Mouse (Mus musculus) MEL (cell line): Measurements from ENCODE around the gene Rab8a. TPM values are rescaled to one million over a fixed set of nuclear protein-coding genes. Genes with fewer than 3 reads are reported as not detected.

Experiments used
- DNase-seq: peaks from one replicate; pipeline ENCODE4 v3.0.0; 2011; ENCODE audit warnings: low read depth, low spot score
- H3K27ac ChIP-seq: 2 replicates; pipeline ENCODE4 v1.5.1; 2012; ENCODE audit warnings: low read depth, mild to moderate bottlenecking, control low read depth, low read length, moderate library complexity; ENCODE audit not compliant: control insufficient read depth
- H3K27me3 ChIP-seq, 2 experiments: fragments of 150-350 bp in 1 of 2; sonication (generic) in 1 of 2; 2 replicates each; pipeline ENCODE4 v1.6.1; 2012; ENCODE audit warnings: low read length in 2 of 2, mild to moderate bottlenecking in 2 of 2, improper control_type of control experiment in 1 of 2, moderate library complexity in 1 of 2; ENCODE audit not compliant: insufficient read depth in 2 of 2, control insufficient read depth in 1 of 2
- H3K36me3 ChIP-seq, 2 experiments: 2 replicates each; pipeline ENCODE4 v1.6.1; 2012 to 2014; ENCODE audit warnings: low read length in 2 of 2, improper control_type of control experiment in 1 of 2, inconsistent platforms in 1 of 2, mild to moderate bottlenecking in 1 of 2; ENCODE audit not compliant: insufficient read depth in 2 of 2, control insufficient read depth in 1 of 2
- H3K4me1 ChIP-seq, 2 experiments: fragments of 150-350 bp in 1 of 2; sonication (generic) in 1 of 2; 2 replicates each; pipeline ENCODE4 v1.6.1; 2012; ENCODE audit warnings: low read length in 2 of 2, improper control_type of control experiment in 1 of 2, mild to moderate bottlenecking in 1 of 2; ENCODE audit not compliant: insufficient read depth in 2 of 2, control insufficient read depth in 1 of 2
- H3K4me3 ChIP-seq, 2 experiments: fragments of 150-350 bp in 1 of 2; sonication (generic) in 1 of 2; 2 replicates each; pipeline ENCODE4 v1.5.1; 2012; ENCODE audit warnings: low read depth in 2 of 2, low read length in 2 of 2, mild to moderate bottlenecking in 2 of 2, moderate library complexity in 2 of 2, control low read depth in 1 of 2, improper control_type of control experiment in 1 of 2; ENCODE audit not compliant: control insufficient read depth in 1 of 2, insufficient read depth in 1 of 2
- H3K79me2 ChIP-seq: 2 replicates; pipeline ENCODE4 v1.6.1; 2012; ENCODE audit warnings: mild to moderate bottlenecking, low read length, moderate library complexity; ENCODE audit not compliant: control insufficient read depth, poor library complexity, insufficient read depth
- H3K9ac ChIP-seq: 2 replicates; pipeline ENCODE4 v1.6.1; 2012; ENCODE audit warnings: low read depth, mild to moderate bottlenecking, control low read depth, low read length, moderate library complexity; ENCODE audit not compliant: control insufficient read depth, poor library complexity, severe bottlenecking
- H3K9me3 ChIP-seq: fragments of 150-350 bp; sonication (generic); replicated peaks from 2 replicates; pipeline ENCODE4 v1.6.1; 2012; ENCODE audit warnings: mild to moderate bottlenecking, low read length, improper control_type of control experiment, moderate library complexity; ENCODE audit not compliant: insufficient read depth
- BHLHE40 ChIP-seq: IDR thresholded peaks from 2 replicates; pipeline ENCODE4 v1.6.1; 2012; ENCODE audit warnings: low read depth, mild to moderate bottlenecking, inconsistent platforms, low read length, improper control_type of control experiment, borderline replicate concordance
- CHD1 ChIP-seq: IDR thresholded peaks from 2 replicates; pipeline ENCODE4 v1.6.1; 2012; ENCODE audit warnings: low read depth, mild to moderate bottlenecking, inconsistent platforms, low read length, improper control_type of control experiment
- CHD2 ChIP-seq: IDR thresholded peaks from 2 replicates; pipeline ENCODE4 v1.6.1; 2011; ENCODE audit warnings: low read length, improper control_type of control experiment
- CTCF ChIP-seq, 3 experiments: IDR thresholded peaks in 2 of 3; conservative IDR thresholded peaks in 1 of 3; 2 replicates each; pipeline ENCODE4 v1.5.1; 2011 to 2012; ENCODE audit warnings: low read length in 3 of 3, low read depth in 2 of 3, mild to moderate bottlenecking in 2 of 3, improper control_type of control experiment in 1 of 3, inconsistent platforms in 1 of 3, mixed read lengths in 1 of 3, moderate library complexity in 1 of 3; ENCODE audit not compliant: control insufficient read depth in 1 of 3, insufficient read depth in 1 of 3, poor library complexity in 1 of 3, severe bottlenecking in 1 of 3
- E2F4 ChIP-seq: IDR thresholded peaks from 2 replicates; pipeline ENCODE4 v1.6.1; 2011; ENCODE audit warnings: low read depth, low read length, improper control_type of control experiment, borderline replicate concordance
- EP300 ChIP-seq, 2 experiments: IDR thresholded peaks; 2 replicates each; pipeline ENCODE4 v1.6.1; 2011; ENCODE audit warnings: improper control_type of control experiment in 2 of 2, low read length in 2 of 2, low read depth in 1 of 2, mild to moderate bottlenecking in 1 of 2
- ETS1 ChIP-seq: IDR thresholded peaks from 2 replicates; pipeline ENCODE4 v1.6.1; 2012; ENCODE audit warnings: low read depth, mild to moderate bottlenecking, inconsistent platforms, low read length, improper control_type of control experiment, moderate library complexity
- GATA1 ChIP-seq: IDR thresholded peaks from 2 replicates; pipeline ENCODE4 v1.6.1; 2011; ENCODE audit warnings: low read depth, low read length, improper control_type of control experiment
- HCFC1 ChIP-seq: IDR thresholded peaks from 2 replicates; pipeline ENCODE4 v1.6.1; 2012; ENCODE audit warnings: low read depth, mild to moderate bottlenecking, inconsistent platforms, low read length, improper control_type of control experiment, moderate library complexity
- JUND ChIP-seq: IDR thresholded peaks from 2 replicates; pipeline ENCODE4 v1.6.1; 2011; ENCODE audit warnings: low read depth, mild to moderate bottlenecking, improper control_type of control experiment, low read length
- MAFK ChIP-seq: IDR thresholded peaks from 2 replicates; pipeline ENCODE4 v1.6.1; 2011; ENCODE audit warnings: low read depth, mild to moderate bottlenecking, low read length, improper control_type of control experiment, borderline replicate concordance
- MEF2A ChIP-seq: IDR thresholded peaks from 2 replicates; pipeline ENCODE4 v1.6.1; 2014; ENCODE audit warnings: low read depth, mild to moderate bottlenecking, inconsistent platforms, low read length, improper control_type of control experiment; ENCODE audit not compliant: poor library complexity, insufficient replicate concordance, severe bottlenecking; ENCODE audit errors: extremely low read depth
- MXI1 ChIP-seq: IDR thresholded peaks from 2 replicates; pipeline ENCODE4 v1.6.1; 2011; ENCODE audit warnings: mild to moderate bottlenecking, low read depth, low read length, improper control_type of control experiment
- MYB ChIP-seq: IDR thresholded peaks from 2 replicates; pipeline ENCODE4 v1.6.1; 2011; ENCODE audit warnings: mild to moderate bottlenecking, low read depth, low read length, improper control_type of control experiment
- POLR2A ChIP-seq, 2 experiments: IDR thresholded peaks; 2 replicates each; pipeline ENCODE4 v1.6.1; 2011 to 2012; ENCODE audit warnings: low read length in 2 of 2, mild to moderate bottlenecking in 2 of 2, control low read depth in 1 of 2, improper control_type of control experiment in 1 of 2, low read depth in 1 of 2, moderate library complexity in 1 of 2; ENCODE audit not compliant: control insufficient read depth in 1 of 2, insufficient read depth in 1 of 2, poor library complexity in 1 of 2
- POLR2AphosphoS5 ChIP-seq: IDR thresholded peaks from 2 replicates; pipeline ENCODE4 v1.6.1; 2012; ENCODE audit warnings: low read depth, borderline replicate concordance, mild to moderate bottlenecking, inconsistent platforms, low read length, moderate library complexity, mixed read lengths
- RAD21 ChIP-seq: IDR thresholded peaks from 2 replicates; pipeline ENCODE4 v1.6.1; 2011; ENCODE audit warnings: mild to moderate bottlenecking, low read depth, low read length, improper control_type of control experiment
- RCOR1 ChIP-seq: IDR thresholded peaks from 2 replicates; pipeline ENCODE4 v1.6.1; 2012; ENCODE audit warnings: low read depth, mild to moderate bottlenecking, inconsistent platforms, low read length, improper control_type of control experiment
- SIN3A ChIP-seq: IDR thresholded peaks from 2 replicates; pipeline ENCODE4 v1.6.1; 2012; ENCODE audit warnings: low read length, improper control_type of control experiment, inconsistent platforms
- ZC3H11A ChIP-seq: IDR thresholded peaks from 2 replicates; pipeline ENCODE4 v1.6.1; 2012; ENCODE audit warnings: low read depth, mild to moderate bottlenecking, inconsistent platforms, low read length, improper control_type of control experiment
- ZMIZ1 ChIP-seq: IDR thresholded peaks from 2 replicates; pipeline ENCODE4 v1.6.1; 2012; ENCODE audit warnings: low read depth, mild to moderate bottlenecking, inconsistent platforms, low read length, improper control_type of control experiment, moderate library complexity
- polyA plus RNA-seq, 2 experiments: library from polyadenylated mRNA; stranded (reverse) in 1 of 2; unstranded in 1 of 2; fragments of >175 nt in 1 of 2; fragments of >200 nt in 1 of 2; gene quantifications; 2 replicates each; pipeline versions ENCODE4 v1.2.1 to v1.2.4; 2012; ENCODE audit warnings: low replicate concordance in 2 of 2, low read depth in 1 of 2; ENCODE audit not compliant: insufficient read length in 2 of 2, insufficient read depth in 1 of 2, missing spikeins in 1 of 2
- total RNA-seq: library from RNA; depleted of rRNA; stranded (reverse); fragments of 300-350 nt; gene quantifications from 2 replicates; pipeline ENCODE4 v1.2.3, GENCODE M21; 2012

Gene Rab8a
- total and polyA plus RNA-seq, 3 experiments, result 97.4 to 139 TPM; not detected in 1

- Histone ChIP-seq H3K9ac (no peak overlapping the region), H3K27me3 (no peaks in the 10 kb centered on the region; a peak in 1 of 4 replicates), H3K4me1 (no peaks in the 10 kb centered on the region), H3K79me2 (no peaks in the 10 kb centered on the region), H3K4me3 (no peak overlapping the region), H3K36me3 (no peaks in the 10 kb centered on the region), H3K9me3 (no peaks in the 10 kb centered on the region), H3K27ac (no peak overlapping the region)
- DNase-seq, result no peak
- TF ChIP-seq POLR2A (IDR thresholded peaks at IDR 0.05; ENCODE audit: control insufficient read depth in 1 of 2, insufficient read depth in 1 of 2, low read depth in 1 of 2, low read length in 2 of 2, poor library complexity in 1 of 2) (no peak), CTCF (IDR thresholded peaks at IDR 0.05 in 2 of 3, conservative IDR thresholded peaks at IDR 0.05 in 1 of 3; ENCODE audit: control insufficient read depth in 1 of 3, insufficient read depth in 1 of 3, low read depth in 2 of 3, low read length in 3 of 3, poor library complexity in 1 of 3, severe bottlenecking in 1 of 3) (no peak), MXI1 (no peak), SIN3A (no peak), E2F4 (no peak), MYB (no peak), CHD2 (no peak), MEF2A (no peak), ETS1 (no peak), ZMIZ1 (no peak), HCFC1 (no peak), EP300 (IDR thresholded peaks at IDR 0.05; ENCODE audit: low read depth in 1 of 2, low read length in 2 of 2) (no peak)
These were observed 33.2 kb upstream of the Rab8a start for GRCm38 (mm10) chr8:72127834-72128233.

- TF ChIP-seq RAD21 (no peak), CHD1 (no peak), POLR2A (IDR thresholded peaks at IDR 0.05; ENCODE audit: control insufficient read depth in 1 of 2, insufficient read depth in 1 of 2, low read depth in 1 of 2, low read length in 2 of 2, poor library complexity in 1 of 2) (no peak), CHD2 (no peak), MAFK (no peak), JUND (no peak), POLR2AphosphoS5 (no peak), MXI1 (no peak), ZC3H11A (no peak), RCOR1 (no peak), GATA1 (no peak), CTCF (IDR thresholded peaks at IDR 0.05 in 2 of 3, conservative IDR thresholded peaks at IDR 0.05 in 1 of 3; ENCODE audit: control insufficient read depth in 1 of 3, insufficient read depth in 1 of 3, low read depth in 2 of 3, low read length in 3 of 3, poor library complexity in 1 of 3, severe bottlenecking in 1 of 3) (no peak), BHLHE40 (no peak)
- Histone ChIP-seq H3K4me3 (no peak overlapping the region), H3K36me3 (no peaks in the 10 kb centered on the region), H3K9ac (no peak overlapping the region), H3K27ac (no peak overlapping the region), H3K79me2 (no peaks in the 10 kb centered on the region), H3K9me3 (no peaks in the 10 kb centered on the region), H3K27me3 (no peaks in the 10 kb centered on the region; a peak in 1 of 4 replicates), H3K4me1 (no peaks in the 10 kb centered on the region)
- no peak for DNase-seq
These were observed 29.7 kb upstream of the Rab8a start for GRCm38 (mm10) chr8:72131251-72131650.
